Mouse (Mus musculus) CD4-positive helper T cell, adult 2 months (primary cell): ENCODE measurements around the gene Muc13.

Experiments used
- DNase-seq: peaks from one replicate; pipeline ENCODE4 v3.0.0-alpha.2; 2012; ENCODE audit warnings: low read depth, missing footprints, low spot score

The Muc13 gene

DNA sequence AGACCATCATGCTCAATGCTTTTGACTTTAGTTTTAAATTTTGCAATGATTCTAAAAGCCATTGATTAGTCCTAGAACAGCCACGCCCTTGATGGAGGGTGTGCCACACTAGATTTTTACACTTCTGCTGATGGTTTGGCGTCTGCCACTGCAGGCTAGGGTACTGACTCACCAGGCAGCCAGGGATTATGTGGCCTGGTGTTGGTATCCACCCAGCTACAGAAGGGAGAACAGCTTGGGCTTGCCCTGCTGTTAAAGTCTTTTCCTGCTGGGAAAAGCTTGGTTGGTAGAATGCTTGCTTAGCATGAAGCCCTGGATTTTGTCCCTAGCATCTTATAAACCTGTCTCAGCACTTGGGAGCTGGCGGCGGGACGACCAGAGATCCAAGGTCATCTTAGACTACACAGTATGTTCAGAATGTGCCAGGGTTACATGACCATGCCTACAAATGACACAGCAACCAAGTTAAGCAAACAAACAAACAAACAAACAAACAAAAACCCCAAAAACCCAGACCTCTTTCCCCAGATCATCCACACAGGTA is 69.4 kb downstream of the Muc13 start:
- no peak for DNase-seq
